Mouse (Mus musculus): ENCODE measurements around the gene Cadm1. TPM values are rescaled to one million over a fixed set of nuclear protein-coding genes. Genes with fewer than 3 reads are reported as not detected.

Gene Cadm1
- polyA plus RNA-seq, 1 experiment: 1.4 TPM

DNA sequence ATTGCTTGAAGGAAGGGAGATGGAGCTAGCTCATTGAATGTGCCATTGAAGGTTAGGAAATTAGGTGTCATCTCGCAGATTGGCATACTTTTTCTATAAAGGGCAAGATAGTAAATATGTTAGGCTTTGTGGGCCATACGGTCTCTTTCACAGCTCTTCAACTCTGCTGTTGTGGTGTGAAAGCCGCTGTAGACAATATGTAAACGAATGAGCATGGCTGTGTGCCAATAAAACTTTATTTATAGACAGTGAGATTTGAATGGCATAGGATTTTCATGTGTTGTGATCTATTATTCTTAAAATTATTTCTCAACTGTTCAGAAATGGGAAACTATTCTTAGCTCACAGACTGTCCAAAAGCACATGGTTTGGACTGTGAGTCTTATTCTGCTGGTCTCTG is 123.0 kb downstream of the Cadm1 start:
- Histone ChIP-seq H3K27me3 (ENCODE audit: control insufficient read depth, insufficient read depth, low read length) (no peaks in the 10 kb centered on the region), H3K4me3 (ENCODE audit: low read depth, low read length) (no peak overlapping the region), H3K27ac (ENCODE audit: insufficient read depth, low read depth, low read length) (no peak overlapping the region), H3K36me3 (ENCODE audit: control insufficient read depth, insufficient read depth, low read length) (no peaks in the 10 kb centered on the region), H3K4me1 (ENCODE audit: control insufficient read depth, insufficient read depth, insufficient read length, low read length) (no peaks in the 10 kb centered on the region)
- TF ChIP-seq POLR2A (IDR thresholded peaks at IDR 0.05; ENCODE audit: low read depth, low read length): no peak
- TF ChIP-seq CTCF (IDR thresholded peaks at IDR 0.05; ENCODE audit: extremely low read depth, insufficient read length, insufficient replicate concordance, low read depth, low read length): no peak
- 72% methylated on average over 4 of the region's 4 CpGs for WGBS

DNA sequence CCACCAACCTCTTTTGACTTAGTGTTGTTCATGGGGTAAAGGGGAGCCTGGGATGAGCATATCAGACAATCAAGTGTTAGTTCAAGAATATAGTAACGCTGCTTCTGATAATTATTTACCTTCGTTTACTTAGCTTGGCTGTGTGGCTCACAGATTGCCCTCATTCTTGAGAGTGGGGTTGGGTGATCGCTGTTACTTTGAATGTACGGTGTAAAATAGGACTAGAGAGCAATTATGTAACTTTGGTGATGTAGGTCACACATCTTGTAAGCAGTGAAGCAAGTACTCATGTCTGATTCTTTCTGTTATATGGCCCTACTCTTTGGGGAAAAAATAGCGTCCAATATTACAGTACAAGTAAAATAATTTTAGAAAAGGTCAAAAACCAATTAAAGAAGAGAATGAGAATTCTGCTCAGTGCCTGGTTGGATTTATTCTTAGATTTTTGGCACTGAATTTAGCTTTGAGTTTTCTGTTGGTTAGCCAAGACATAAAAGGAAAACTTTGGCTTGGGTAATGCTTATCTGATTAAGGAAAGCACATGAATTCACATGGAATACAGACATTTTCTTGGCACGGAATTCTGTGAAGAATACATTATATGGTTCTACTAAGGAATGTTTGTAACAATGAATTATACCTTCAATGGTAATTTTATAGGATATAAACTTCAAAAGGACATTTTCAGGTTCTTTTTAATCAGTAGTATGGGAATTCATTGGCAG is 129.6 kb downstream of the Cadm1 start:
- H3K4me3 ChIP-seq (ENCODE audit: low read depth, low read length): no peak overlapping the region
- 68% methylated on average over 6 of the region's 6 CpGs for WGBS
- no peaks in the 10 kb centered on the region for H3K4me1 ChIP-seq (ENCODE audit: control insufficient read depth, insufficient read depth, insufficient read length, low read length)
- TF ChIP-seq CTCF (IDR thresholded peaks at IDR 0.05; ENCODE audit: extremely low read depth, insufficient read length, insufficient replicate concordance, low read depth, low read length) (no peak), POLR2A (IDR thresholded peaks at IDR 0.05; ENCODE audit: low read depth, low read length) (no peak)
- H3K27me3 ChIP-seq (ENCODE audit: control insufficient read depth, insufficient read depth, low read length): no peaks in the 10 kb centered on the region
- H3K27ac ChIP-seq (ENCODE audit: insufficient read depth, low read depth, low read length): no peak overlapping the region
- no peaks in the 10 kb centered on the region for H3K36me3 ChIP-seq (ENCODE audit: control insufficient read depth, insufficient read depth, low read length)

DNA sequence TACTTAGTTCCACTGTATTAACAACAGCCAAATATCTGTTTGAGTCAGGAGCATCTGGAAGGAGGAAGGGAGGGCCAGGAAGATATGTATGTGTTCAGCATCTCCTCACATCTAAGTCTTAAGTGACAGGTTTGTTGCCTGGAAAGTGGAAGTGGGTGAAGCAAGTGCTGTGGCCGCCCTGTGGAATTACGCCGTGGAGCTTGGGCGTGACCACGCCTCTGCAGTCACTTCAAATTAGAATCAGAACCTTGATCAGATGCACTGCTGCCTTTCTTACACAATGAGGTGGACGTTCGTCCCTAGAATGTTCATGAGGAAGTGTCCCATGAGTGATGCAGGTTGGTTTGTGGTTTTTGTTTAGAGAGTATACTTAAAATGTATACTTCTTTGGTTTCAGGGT is 131.6 kb downstream of the Cadm1 start:
- no peaks in the 10 kb centered on the region for H3K36me3 ChIP-seq (ENCODE audit: control insufficient read depth, insufficient read depth, low read length)
- H3K27me3 ChIP-seq (ENCODE audit: control insufficient read depth, insufficient read depth, low read length): no peaks in the 10 kb centered on the region
- WGBS: 75% methylated on average over 7 of the region's 7 CpGs
- no peaks in the 10 kb centered on the region for H3K4me1 ChIP-seq (ENCODE audit: control insufficient read depth, insufficient read depth, insufficient read length, low read length)
- TF ChIP-seq CTCF (IDR thresholded peaks at IDR 0.05; ENCODE audit: extremely low read depth, insufficient read length, insufficient replicate concordance, low read depth, low read length) (no peak), POLR2A (IDR thresholded peaks at IDR 0.05; ENCODE audit: low read depth, low read length) (no peak)
- no peak overlapping the region for H3K27ac ChIP-seq (ENCODE audit: insufficient read depth, low read depth, low read length)
- H3K4me3 ChIP-seq (ENCODE audit: low read depth, low read length): no peak overlapping the region

DNA sequence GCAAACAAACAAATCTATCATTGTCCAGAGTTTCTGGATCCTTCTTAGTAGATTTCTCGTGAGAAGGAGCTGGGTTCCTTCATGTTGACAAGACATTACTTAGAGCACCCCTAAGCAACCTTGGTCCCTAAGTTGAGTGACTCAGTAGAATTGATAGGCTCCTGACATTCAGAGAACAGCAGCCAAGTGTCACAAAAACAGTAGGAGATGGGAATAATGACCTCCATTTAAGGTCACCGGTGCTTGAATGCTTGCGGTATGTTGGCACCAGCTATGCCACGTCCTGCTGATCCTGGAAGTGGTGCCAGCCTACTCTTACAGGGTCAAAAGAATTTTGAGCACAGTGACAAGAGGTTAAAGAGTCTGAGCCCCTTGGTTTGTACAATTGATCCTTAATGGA is 139.2 kb downstream of the Cadm1 start:
- H3K4me1 ChIP-seq (ENCODE audit: control insufficient read depth, insufficient read depth, insufficient read length, low read length): no peaks in the 10 kb centered on the region
- WGBS: 74% methylated on average over 4 of the region's 4 CpGs
- TF ChIP-seq CTCF (IDR thresholded peaks at IDR 0.05; ENCODE audit: extremely low read depth, insufficient read length, insufficient replicate concordance, low read depth, low read length): no peak
- no peak for TF ChIP-seq POLR2A (IDR thresholded peaks at IDR 0.05; ENCODE audit: low read depth, low read length)
- no peak overlapping the region for H3K27ac ChIP-seq (ENCODE audit: insufficient read depth, low read depth, low read length)
- H3K36me3 ChIP-seq (ENCODE audit: control insufficient read depth, insufficient read depth, low read length): no peaks in the 10 kb centered on the region
- no peak overlapping the region for H3K4me3 ChIP-seq (ENCODE audit: low read depth, low read length)
- H3K27me3 ChIP-seq (ENCODE audit: control insufficient read depth, insufficient read depth, low read length): no peaks in the 10 kb centered on the region

DNA sequence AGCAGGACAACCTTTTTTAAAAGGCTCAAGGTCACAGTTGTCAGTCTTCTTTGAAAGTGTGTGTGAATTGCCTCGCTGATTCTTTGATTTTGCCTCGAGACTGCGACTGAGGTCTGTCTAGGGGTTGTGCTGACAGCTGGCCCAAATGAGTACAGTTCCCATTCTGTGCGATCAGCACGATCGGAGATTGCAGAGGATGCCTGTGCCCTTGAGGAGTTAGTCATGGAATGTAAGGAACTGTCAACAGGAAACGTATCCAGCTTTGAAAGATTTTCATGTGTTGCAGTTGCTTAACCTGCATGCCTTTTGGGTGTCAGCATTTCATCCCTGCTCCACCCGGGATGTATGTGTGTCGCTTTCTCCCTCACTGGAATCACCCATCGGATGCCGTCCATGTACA is 141.6 kb downstream of the Cadm1 start:
- TF ChIP-seq POLR2A (IDR thresholded peaks at IDR 0.05; ENCODE audit: low read depth, low read length) (no peak), CTCF (IDR thresholded peaks at IDR 0.05; ENCODE audit: extremely low read depth, insufficient read length, insufficient replicate concordance, low read depth, low read length) (no peak)
- Histone ChIP-seq H3K36me3 (ENCODE audit: control insufficient read depth, insufficient read depth, low read length) (no peaks in the 10 kb centered on the region), H3K27ac (ENCODE audit: insufficient read depth, low read depth, low read length) (no peak overlapping the region), H3K4me3 (ENCODE audit: low read depth, low read length) (no peak overlapping the region), H3K27me3 (ENCODE audit: control insufficient read depth, insufficient read depth, low read length) (no peaks in the 10 kb centered on the region), H3K4me1 (ENCODE audit: control insufficient read depth, insufficient read depth, insufficient read length, low read length) (no peaks in the 10 kb centered on the region)
- 69% methylated on average over 11 of the region's 11 CpGs for WGBS

DNA sequence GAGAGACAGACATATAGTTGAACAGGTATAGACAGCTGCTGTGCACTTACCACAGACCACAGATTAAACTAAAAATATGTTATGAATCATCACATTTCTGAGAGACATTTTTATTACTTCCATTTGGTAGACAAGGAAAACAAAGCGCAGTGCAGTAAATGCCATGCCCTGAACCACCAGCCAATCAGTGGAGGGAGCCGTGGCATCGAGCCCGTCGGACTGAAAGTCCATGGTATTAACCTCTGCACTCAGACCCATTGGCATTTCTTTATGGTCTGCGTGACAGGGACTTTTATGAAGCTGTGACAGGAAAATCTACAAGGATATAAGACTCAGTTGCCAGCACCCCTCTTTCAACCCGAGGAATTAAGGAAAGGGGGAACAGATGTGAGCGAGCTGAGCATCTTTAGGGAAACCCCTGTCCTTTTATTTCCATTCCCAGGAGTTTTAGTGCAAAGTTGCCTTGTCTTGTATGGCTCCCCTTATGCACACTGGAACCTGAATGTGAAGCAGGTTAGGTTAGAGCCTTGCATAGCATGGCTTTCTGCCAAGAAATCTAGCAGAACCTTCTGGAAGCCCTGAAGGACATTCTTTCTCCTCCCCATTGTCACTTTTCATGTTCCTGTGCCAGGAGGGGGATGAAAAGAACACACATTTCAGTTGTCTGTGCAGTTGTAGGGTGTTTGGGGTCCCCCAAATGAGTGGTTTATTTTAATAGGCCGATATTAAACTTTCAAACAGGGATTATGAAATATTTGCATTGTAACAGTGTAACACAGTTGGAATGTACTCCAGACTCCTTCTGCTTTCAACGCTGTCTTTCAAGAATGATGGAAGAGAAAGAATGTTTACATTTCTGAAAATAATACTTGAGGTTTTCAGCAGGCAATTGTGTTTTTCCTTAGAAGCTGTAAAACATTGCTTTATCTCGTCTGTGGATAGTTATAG is 145.1 kb downstream of the Cadm1 start:
- Histone ChIP-seq H3K4me3 (ENCODE audit: low read depth, low read length) (no peak overlapping the region), H3K4me1 (ENCODE audit: control insufficient read depth, insufficient read depth, insufficient read length, low read length) (no peaks in the 10 kb centered on the region), H3K36me3 (ENCODE audit: control insufficient read depth, insufficient read depth, low read length) (no peaks in the 10 kb centered on the region), H3K27ac (ENCODE audit: insufficient read depth, low read depth, low read length) (peak overlapping the region; percentile 12; the same call in 1 of the 2 replicates), H3K27me3 (ENCODE audit: control insufficient read depth, insufficient read depth, low read length) (no peaks in the 10 kb centered on the region)
- WGBS: 41% methylated on average over 11 of the region's 11 CpGs
- TF ChIP-seq POLR2A (IDR thresholded peaks at IDR 0.05; ENCODE audit: low read depth, low read length) (no peak), CTCF (IDR thresholded peaks at IDR 0.05; ENCODE audit: extremely low read depth, insufficient read length, insufficient replicate concordance, low read depth, low read length) (no peak)

DNA sequence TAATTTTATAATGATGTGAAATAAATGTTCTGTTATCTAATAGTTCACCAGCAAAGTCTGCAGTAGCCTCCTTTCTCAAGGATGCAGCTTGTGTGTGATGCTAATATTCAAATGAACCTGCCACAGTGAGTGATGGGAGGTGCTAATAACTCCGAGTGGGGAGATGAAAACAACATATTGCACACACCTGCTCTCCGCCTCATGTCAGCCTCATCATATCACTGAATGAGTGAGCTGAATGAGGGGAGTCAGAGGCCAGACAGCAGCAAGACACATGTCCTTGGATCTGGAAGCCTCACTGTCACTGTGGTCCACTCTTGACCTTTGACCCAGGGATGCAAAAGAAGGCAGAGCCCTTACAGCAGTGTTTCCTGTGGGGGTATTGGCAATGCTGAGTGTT is 156.9 kb downstream of the Cadm1 start:
- WGBS: 72% methylated on average over 2 of the region's 2 CpGs
- H3K27ac ChIP-seq (ENCODE audit: insufficient read depth, low read depth, low read length): no peak overlapping the region
- H3K4me1 ChIP-seq (ENCODE audit: control insufficient read depth, insufficient read depth, insufficient read length, low read length): no peaks in the 10 kb centered on the region
- no peak for TF ChIP-seq CTCF (IDR thresholded peaks at IDR 0.05; ENCODE audit: extremely low read depth, insufficient read length, insufficient replicate concordance, low read depth, low read length)
- TF ChIP-seq POLR2A (IDR thresholded peaks at IDR 0.05; ENCODE audit: low read depth, low read length): no peak
- no peaks in the 10 kb centered on the region for H3K36me3 ChIP-seq (ENCODE audit: control insufficient read depth, insufficient read depth, low read length)
- H3K4me3 ChIP-seq (ENCODE audit: low read depth, low read length): no peak overlapping the region
- H3K27me3 ChIP-seq (ENCODE audit: control insufficient read depth, insufficient read depth, low read length): no peaks in the 10 kb centered on the region
